Mouse (Mus musculus) cortical plate, adult 2 months (tissue): Measurements from ENCODE around the gene Sct. TPM values are rescaled to one million over a fixed set of nuclear protein-coding genes. Genes with fewer than 3 reads are reported as not detected.

ENCODE experiments used
- H3K27ac ChIP-seq: fragments of 200-500 bp; 2 replicates; pipeline ENCODE4 v1.5.1; 2012; ENCODE audit warnings: low read length, control low read depth, inconsistent platforms; ENCODE audit not compliant: insufficient read depth
- H3K4me1 ChIP-seq: fragments of 200-500 bp; 2 replicates; pipeline ENCODE4 v1.6.1; 2011; ENCODE audit warnings: low read length; ENCODE audit not compliant: control insufficient read depth, insufficient read depth
- H3K4me3 ChIP-seq: fragments of 200-500 bp; 2 replicates; pipeline ENCODE4 v1.5.1; 2011; ENCODE audit warnings: mild to moderate bottlenecking, low read length, control low read depth; ENCODE audit not compliant: insufficient read depth
- CTCF ChIP-seq: fragments of 200-500 bp; IDR thresholded peaks from 2 replicates; pipeline ENCODE4 v1.5.1; 2011; ENCODE audit warnings: mild to moderate bottlenecking, control low read depth, low read length; ENCODE audit not compliant: insufficient read depth; ENCODE audit errors: extremely low read depth
- POLR2A ChIP-seq: fragments of 200-500 bp; IDR thresholded peaks from 2 replicates; pipeline ENCODE4 v1.6.1; 2011; ENCODE audit warnings: mild to moderate bottlenecking, low read length, control low read depth; ENCODE audit not compliant: insufficient read depth; ENCODE audit errors: extremely low read depth
- polyA plus RNA-seq: library from polyadenylated mRNA; depleted of rRNA; stranded (reverse); fragments of >200 nt; gene quantifications from 2 replicates; pipeline ENCODE4 v1.2.3, GENCODE M21; 2012; rRNA removed

Gene Sct
- polyA plus RNA-seq, 1 experiment: 0.27 TPM

DNA sequence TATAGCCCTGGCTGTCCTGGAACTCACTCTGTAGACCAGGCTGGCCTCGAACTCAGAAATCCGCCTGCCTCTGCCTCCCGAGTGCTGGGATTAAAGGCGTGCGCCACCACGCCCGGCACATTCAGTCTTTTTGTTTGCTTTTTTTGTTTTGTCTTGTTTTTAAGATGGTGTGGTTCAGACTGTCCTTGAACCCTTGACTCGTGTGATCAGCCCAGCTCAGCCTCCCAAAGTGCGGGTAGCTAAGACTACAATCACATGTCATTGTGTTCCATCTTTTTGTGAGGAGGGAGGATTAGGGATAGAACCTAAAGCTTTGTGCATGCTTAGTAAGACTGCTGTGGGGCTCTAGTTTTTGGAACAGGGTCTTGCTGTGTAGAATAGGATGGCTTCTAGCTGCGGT, 47.4 kb downstream of the Sct start:
- peaks cover 6% of the 10 kb centered on the region; the same call in 1 of the 2 replicates for H3K4me1 ChIP-seq
- no peak overlapping the region for H3K4me3 ChIP-seq
- no peak overlapping the region for H3K27ac ChIP-seq
- TF ChIP-seq POLR2A (no peak), CTCF (no peak)

- no peak overlapping the region for H3K4me3 ChIP-seq
- TF ChIP-seq POLR2A (no peak), CTCF (no peak)
- no peak overlapping the region for H3K27ac ChIP-seq
- H3K4me1 ChIP-seq: peaks cover 6% of the 10 kb centered on the region; the same call in 1 of the 2 replicates
Observed at GRCm38 (mm10) chr7:141231111-141231510, 47.8 kb downstream of the Sct start.

DNA sequence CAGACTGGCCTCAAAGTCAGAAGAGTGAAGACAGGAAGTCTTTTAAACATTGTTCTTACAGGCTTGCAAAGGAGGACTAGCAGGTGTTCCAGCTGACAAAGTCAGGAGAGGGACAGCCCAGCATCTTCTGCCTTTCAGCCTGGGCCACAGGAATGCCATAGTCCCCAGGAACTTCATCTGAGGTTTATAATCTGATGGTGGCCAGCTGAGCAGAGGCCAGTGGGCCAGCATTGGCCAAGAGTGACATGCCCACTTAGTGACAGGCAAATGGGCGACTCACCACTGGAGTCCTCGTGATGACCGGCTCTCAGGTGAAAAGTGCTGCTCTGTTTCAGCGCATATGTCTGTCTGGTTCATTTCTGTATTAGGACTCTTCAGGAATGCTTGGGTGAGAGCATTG, 48.4 kb downstream of the Sct start:
- no peak overlapping the region for H3K4me3 ChIP-seq
- H3K4me1 ChIP-seq: peaks cover 6% of the 10 kb centered on the region; the same call in 1 of the 2 replicates
- TF ChIP-seq POLR2A (no peak), CTCF (no peak)
- H3K27ac ChIP-seq: no peak overlapping the region

GRCm38 (mm10) chr7:141229702-141230101, 49.2 kb downstream of the Sct start:
- no peak overlapping the region for H3K27ac ChIP-seq
- H3K4me3 ChIP-seq: peak overlapping the region; percentile 53
- H3K4me1 ChIP-seq: peaks cover 6% of the 10 kb centered on the region; the same call in 1 of the 2 replicates
- TF ChIP-seq CTCF: no peak
- no peak for TF ChIP-seq POLR2A

Other genes starting within 250 kb of the Sct start
- gene B4galnt4, start 218.0 kb downstream of the Sct start, polyA plus RNA-seq: 109 and 125 TPM in 2 replicates
- 0.06 and 0.15 TPM in 2 replicates for gene Pkp3, start 200.9 kb downstream of the Sct start, polyA plus RNA-seq
- gene Sigirr, start 178.6 kb downstream of the Sct start, polyA plus RNA-seq: 4.0 and 4.3 TPM in 2 replicates
- gene Ano9, start 161.3 kb downstream of the Sct start, polyA plus RNA-seq: 0.08 TPM in 1 of 2 replicates, not detected in the other
- gene Ptdss2, start 156.8 kb downstream of the Sct start, polyA plus RNA-seq: 57.6 and 58.9 TPM in 2 replicates
- gene Rnh1, start 106.3 kb downstream of the Sct start, polyA plus RNA-seq: 38.6 and 38.8 TPM in 2 replicates
- 256 and 265 TPM in 2 replicates for gene Hras, start 85.1 kb downstream of the Sct start, polyA plus RNA-seq
- 5.4 and 5.8 TPM in 2 replicates for gene Lrrc56, start 85.0 kb downstream of the Sct start, polyA plus RNA-seq
- 0.17 and 0.27 TPM in 2 replicates for gene Lmntd2, start 65.1 kb downstream of the Sct start, polyA plus RNA-seq
- gene Rassf7, start 63.3 kb downstream of the Sct start, polyA plus RNA-seq: 1.5 and 2.2 TPM in 2 replicates
- gene Phrf1, start 50.3 kb downstream of the Sct start, polyA plus RNA-seq: 24.3 and 26.0 TPM in 2 replicates
- gene Irf7, start 12.7 kb downstream of the Sct start, polyA plus RNA-seq: 6.8 and 7.5 TPM in 2 replicates
- 0.04 TPM in 1 of 2 replicates, not detected in the other for gene Cdhr5, start 2.3 kb downstream of the Sct start, polyA plus RNA-seq
- 0.42 and 0.50 TPM in 2 replicates for gene Drd4, start 12.9 kb upstream of the Sct start, polyA plus RNA-seq
- 31.8 and 35.5 TPM in 2 replicates for gene Deaf1, start 48.6 kb upstream of the Sct start, polyA plus RNA-seq
- 56.7 and 59.2 TPM in 2 replicates for gene Tmem80, start 48.6 kb upstream of the Sct start, polyA plus RNA-seq
- 6.7 and 6.8 TPM in 2 replicates for gene Eps8l2, start 59.7 kb upstream of the Sct start, polyA plus RNA-seq
- 182 and 193 TPM in 2 replicates for gene Taldo1, start 113.1 kb upstream of the Sct start, polyA plus RNA-seq
- 57.0 and 58.9 TPM in 2 replicates for gene Gatd1, start 135.0 kb upstream of the Sct start, polyA plus RNA-seq
- 228 and 231 TPM in 2 replicates for gene Cend1, start 150.4 kb upstream of the Sct start, polyA plus RNA-seq
- gene Slc25a22, start 158.8 kb upstream of the Sct start, polyA plus RNA-seq: 242 and 244 TPM in 2 replicates
- gene Pidd1, start 164.9 kb upstream of the Sct start, polyA plus RNA-seq: 2.7 and 2.8 TPM in 2 replicates
- gene Rplp2, start 168.2 kb upstream of the Sct start, polyA plus RNA-seq: 611 and 653 TPM in 2 replicates
- gene Pnpla2, start 176.1 kb upstream of the Sct start, polyA plus RNA-seq: 31.6 and 32.2 TPM in 2 replicates
- 4.8 and 7.4 TPM in 2 replicates for gene Cracr2b, start 182.0 kb upstream of the Sct start, polyA plus RNA-seq
- 63.5 and 66.0 TPM in 2 replicates for gene Cd151, start 188.3 kb upstream of the Sct start, polyA plus RNA-seq
- 49.3 and 52.1 TPM in 2 replicates for gene Polr2l, start 196.0 kb upstream of the Sct start, polyA plus RNA-seq
- gene Tspan4, start 196.1 kb upstream of the Sct start, polyA plus RNA-seq: 32.4 and 33.0 TPM in 2 replicates